ENCODE assay signal across 8 mouse cellular contexts in the genomic region with DNA sequence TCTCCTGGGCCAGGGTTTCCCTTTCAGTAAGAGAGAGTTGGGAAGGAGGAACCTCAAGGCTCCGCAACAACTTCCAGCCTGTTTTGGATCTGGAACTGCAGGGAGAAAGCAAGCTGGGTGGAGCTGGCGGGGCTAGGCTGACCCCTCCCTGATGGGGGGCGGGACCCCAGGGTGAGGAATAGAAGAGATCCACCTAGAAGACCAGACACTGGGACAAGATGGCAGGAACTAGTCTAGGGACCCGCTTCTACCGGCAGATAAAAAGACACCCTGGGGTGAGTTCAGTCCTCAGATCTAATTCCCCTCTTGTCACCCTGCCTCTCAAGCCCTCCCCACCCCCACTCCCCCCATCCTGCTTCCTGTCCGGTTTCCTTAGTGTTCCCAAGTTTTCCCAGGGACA. TPM values are rescaled to one million over a fixed set of nuclear protein-coding genes. Genes with fewer than 3 reads are reported as not detected.
DNase-seq lines count a peak whose midpoint lies in the region; ATAC-seq lines count a peak whose summit lies in the region.

Gene Ndufa4l2 (plus strand): TSS at position 204 of the 400 bp plus-strand sequence.

- ATAC-seq in intestine, embryonic 15.5 days = no peak
- no peak for ATAC-seq in midbrain, embryonic 13.5 days

- peak within 1 kb of the TSS; percentile 16 for H3K4me3 ChIP-seq in intestine, embryonic 15.5 days (replicated peaks)
- H3K4me3 ChIP-seq in midbrain, embryonic 13.5 days (replicated peaks) = no peak within 1 kb of the TSS; the same call in 1 of the 2 replicates

- H3K4me2 ChIP-seq in intestine, embryonic 15.5 days (replicated peaks) = peak within 1 kb of the TSS; percentile 99
- H3K4me2 ChIP-seq in midbrain, embryonic 13.5 days (replicated peaks) = peak within 1 kb of the TSS; percentile 82

- peaks cover 70% of the 10 kb centered on the region for H3K4me1 ChIP-seq in intestine, embryonic 15.5 days (replicated peaks)
- peaks cover 78% of the 10 kb centered on the region for H3K4me1 ChIP-seq in midbrain, embryonic 13.5 days (replicated peaks)

- H3K36me3 ChIP-seq in intestine, embryonic 15.5 days = peaks cover 18% of the 10 kb centered on the region
- peaks cover 19% of the 10 kb centered on the region for H3K36me3 ChIP-seq in midbrain, embryonic 13.5 days

- DNase-seq in urinary bladder, postnatal 14 days (ENCODE audit: low spot score) = peak; percentile 56
- no peak for DNase-seq in urinary bladder, postnatal 10 days (ENCODE audit: low spot score)
- DNase-seq in gastrocnemius, postnatal 4 days (ENCODE audit: low spot score in 2 of 2) = no peak
- DNase-seq in left cerebral cortex, adult 18-20 months (ENCODE audit: low spot score in 2 of 2) = no peak
- DNase-seq in frontal cortex, postnatal 10 days (ENCODE audit: low spot score in 2 of 2) = no peak
- no peak for DNase-seq in cerebellum, postnatal 36 days

- WGBS in intestine, embryonic 15.5 days = 19% methylated on average over 6 of the region's 6 CpGs
- 14% methylated on average over 6 of the region's 6 CpGs for WGBS in midbrain, embryonic 13.5 days

- no peaks in the 10 kb centered on the region for H3K9me3 ChIP-seq in intestine, embryonic 15.5 days
- no peaks in the 10 kb centered on the region for H3K9me3 ChIP-seq in midbrain, embryonic 13.5 days

- peaks cover 58% of the 10 kb centered on the region for H3K27me3 ChIP-seq in intestine, embryonic 15.5 days (replicated peaks)
- H3K27me3 ChIP-seq in midbrain, embryonic 13.5 days = peaks cover 47% of the 10 kb centered on the region

- peak within 1 kb of the TSS; percentile 52 for H3K27ac ChIP-seq in intestine, embryonic 15.5 days
- peak within 1 kb of the TSS; percentile 97 for H3K27ac ChIP-seq in midbrain, embryonic 13.5 days

- H3K9ac ChIP-seq in intestine, embryonic 15.5 days = 0 out of 2 replicates have a peak within 1 kb of the TSS, but pooled peaks have one; percentile 24
- H3K9ac ChIP-seq in midbrain, embryonic 13.5 days (replicated peaks) = peak within 1 kb of the TSS; percentile 16; the same call in 1 of the 2 replicates

RNA-seq across cellular contexts. Expression of gene Ndufa4l2, which starts in this region (rescaled TPM):
- 10 to 100 TPM; 23.6 to 24.1 TPM for total RNA-seq in gastrocnemius, postnatal 4 days (2021)
- polyA plus RNA-seq in intestine, embryonic 15.5 days (2015; fragmentation: Nextera tagmentation; extraction: Ambion mirVana) = 52.7 and 53.8 TPM in 2 replicates
- polyA plus RNA-seq in midbrain, embryonic 13.5 days (2015; fragmentation: Nextera tagmentation; extraction: Ambion mirVana) = 11.5 and 13.8 TPM in 2 replicates
- total RNA-seq in left cerebral cortex, adult 18-20 months (2021) = 1 to 10 TPM; 3.5 to 5.2 TPM
